8 mouse cellular contexts compared by ENCODE assay signal in the genomic region with DNA sequence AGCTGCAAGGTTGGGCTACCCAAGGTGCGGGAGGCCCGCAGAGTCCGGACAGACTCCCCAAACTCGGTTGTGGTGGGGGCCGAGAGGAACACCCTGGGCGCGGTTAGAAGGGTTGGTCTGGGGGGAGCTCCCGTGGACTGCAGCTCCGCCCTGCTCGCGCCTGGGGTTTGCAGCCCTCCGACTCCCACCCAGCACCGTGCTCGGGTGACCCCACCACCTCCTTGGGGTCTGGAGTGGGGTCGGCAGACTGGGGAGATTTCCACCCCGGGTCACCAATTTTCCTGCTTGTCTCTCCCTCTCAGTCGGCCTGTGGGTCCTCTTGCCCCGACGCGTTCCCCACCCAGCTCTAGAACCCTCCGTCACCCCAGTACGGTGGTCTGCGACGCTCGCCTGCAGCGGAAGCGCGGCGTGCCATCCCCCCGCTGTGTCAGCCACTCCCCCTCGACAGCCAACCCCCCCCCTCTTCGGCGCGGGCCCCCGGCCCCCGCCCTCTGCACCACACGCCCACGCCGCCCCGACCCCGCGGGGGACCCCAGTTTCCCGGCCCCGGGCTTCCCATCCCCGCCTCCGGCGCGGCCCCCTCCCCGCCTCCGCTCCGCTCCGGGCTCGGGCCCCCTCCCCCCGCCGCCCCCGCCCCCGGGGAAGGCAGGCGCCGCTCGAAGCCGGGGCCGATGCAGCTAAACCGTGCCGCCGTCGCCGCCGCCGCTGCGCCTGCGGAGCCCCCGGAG. TPM values are rescaled to one million over a fixed set of nuclear protein-coding genes. Genes with fewer than 3 reads are reported as not detected.
A peak's percentile ranks its signal among the peaks of the same experiment; 100 is the strongest.
DNase-seq lines count a peak whose midpoint lies in the region; ATAC-seq and TF ChIP-seq lines count a peak whose summit lies in the region.

TSS of gene Shank3 (plus strand) at position 663 of the 728 bp plus-strand sequence.

- DNase-seq in kidney, postnatal 36 days, result no peak
- DNase-seq in adrenal gland, postnatal 10 days, result peak; percentile 33
- no peak for DNase-seq in liver, embryonic 13.5 days
- no peak for DNase-seq in c-Kit-positive CD71-positive TER-119-positive erythroid progenitor cells, embryonic 14.5 days (ENCODE audit: low spot score)

- H3K4me2 ChIP-seq in kidney, embryonic 16.5 days (replicated peaks; ENCODE audit: low read depth, low read length), result peak within 1 kb of the TSS; percentile 94
- peak within 1 kb of the TSS; percentile 86 for H3K4me2 ChIP-seq in forebrain, embryonic 13.5 days
- H3K4me2 ChIP-seq in hindbrain, embryonic 12.5 days (replicated peaks), result peak within 1 kb of the TSS; percentile 89
- peak within 1 kb of the TSS; percentile 89 for H3K4me2 ChIP-seq in liver, embryonic 13.5 days

- 1% methylated on average over 47 of the region's 72 CpGs for WGBS in kidney, embryonic 16.5 days
- 1% methylated on average over 37 of the region's 72 CpGs for WGBS in forebrain, embryonic 13.5 days
- under 1% methylated on average over 35 of the region's 72 CpGs for WGBS in hindbrain, embryonic 12.5 days
- WGBS in liver, embryonic 13.5 days (ENCODE audit: insufficient replicate concordance), result under 1% methylated on average over 50 of the region's 72 CpGs
- WGBS in small intestine, adult 2 months, result 2% methylated on average over 54 of the region's 72 CpGs

- H3K9me3 ChIP-seq in kidney, embryonic 16.5 days (ENCODE audit: low read length), result 0 out of 2 replicates have a peak, but pooled peaks cover 3% of the 10 kb centered on the region
- H3K9me3 ChIP-seq in forebrain, embryonic 13.5 days (replicated peaks), result no peaks in the 10 kb centered on the region
- H3K9me3 ChIP-seq in hindbrain, embryonic 12.5 days (replicated peaks), result no peaks in the 10 kb centered on the region
- H3K9me3 ChIP-seq in liver, embryonic 13.5 days (replicated peaks), result no peaks in the 10 kb centered on the region

- TF ChIP-seq POLR2A in small intestine, adult 2 months (IDR thresholded peaks at IDR 0.05; ENCODE audit: low read depth, low read length), result no peak

- H3K4me3 ChIP-seq in kidney, embryonic 16.5 days (ENCODE audit: low read length), result peak within 1 kb of the TSS; percentile 69
- H3K4me3 ChIP-seq in forebrain, embryonic 13.5 days, result peak within 1 kb of the TSS; percentile 73
- H3K4me3 ChIP-seq in hindbrain, embryonic 12.5 days, result peak within 1 kb of the TSS; percentile 80
- H3K4me3 ChIP-seq in liver, embryonic 13.5 days (replicated peaks), result peak within 1 kb of the TSS; percentile 67
- peak within 1 kb of the TSS; percentile 58 for H3K4me3 ChIP-seq in small intestine, adult 2 months (ENCODE audit: low read depth, low read length)

- TF ChIP-seq CTCF in small intestine, adult 2 months (IDR thresholded peaks at IDR 0.05; ENCODE audit: extremely low read depth, insufficient read length, insufficient replicate concordance, low read depth, low read length), result no peak

- H3K27ac ChIP-seq in kidney, embryonic 16.5 days (ENCODE audit: low read length), result peak within 1 kb of the TSS; percentile 72
- peak within 1 kb of the TSS; percentile 44 for H3K27ac ChIP-seq in forebrain, embryonic 13.5 days
- H3K27ac ChIP-seq in hindbrain, embryonic 12.5 days, result peak within 1 kb of the TSS; percentile 84
- peak within 1 kb of the TSS; percentile 27; the same call in 1 of the 2 replicates for H3K27ac ChIP-seq in liver, embryonic 13.5 days
- peak within 1 kb of the TSS; percentile 36; the same call in 1 of the 2 replicates for H3K27ac ChIP-seq in small intestine, adult 2 months (ENCODE audit: insufficient read depth, low read depth, low read length)

- H3K36me3 ChIP-seq in kidney, embryonic 16.5 days (ENCODE audit: insufficient read depth, low read length), result peaks cover 6% of the 10 kb centered on the region; the same call in 1 of the 2 replicates
- peaks cover 14% of the 10 kb centered on the region for H3K36me3 ChIP-seq in forebrain, embryonic 13.5 days (ENCODE audit: poor library complexity, severe bottlenecking)
- peaks cover 11% of the 10 kb centered on the region; the same call in 1 of the 2 replicates for H3K36me3 ChIP-seq in hindbrain, embryonic 12.5 days
- H3K36me3 ChIP-seq in liver, embryonic 13.5 days, result peaks cover 8% of the 10 kb centered on the region; the same call in 1 of the 2 replicates
- no peaks in the 10 kb centered on the region for H3K36me3 ChIP-seq in small intestine, adult 2 months (ENCODE audit: control insufficient read depth, insufficient read depth, low read length)

- peak; percentile 24 for ATAC-seq in kidney, embryonic 16.5 days (ENCODE audit: low FRiP score, low TSS enrichment)
- peak; percentile 61 for ATAC-seq in forebrain, embryonic 13.5 days
- peak; percentile 57 for ATAC-seq in hindbrain, embryonic 12.5 days (ENCODE audit: low FRiP score)
- no peak for ATAC-seq in liver, embryonic 13.5 days (ENCODE audit: low read depth)

- H3K9ac ChIP-seq in kidney, embryonic 16.5 days (replicated peaks; ENCODE audit: low read length), result peak within 1 kb of the TSS; percentile 83
- peak within 1 kb of the TSS; percentile 76 for H3K9ac ChIP-seq in forebrain, embryonic 13.5 days
- peak within 1 kb of the TSS; percentile 91 for H3K9ac ChIP-seq in hindbrain, embryonic 12.5 days
- peak within 1 kb of the TSS; percentile 62 for H3K9ac ChIP-seq in liver, embryonic 13.5 days

- H3K4me1 ChIP-seq in kidney, embryonic 16.5 days (ENCODE audit: insufficient read depth, low read length), result peaks cover 16% of the 10 kb centered on the region
- H3K4me1 ChIP-seq in forebrain, embryonic 13.5 days, result peaks cover 37% of the 10 kb centered on the region
- peaks cover 36% of the 10 kb centered on the region for H3K4me1 ChIP-seq in hindbrain, embryonic 12.5 days
- H3K4me1 ChIP-seq in liver, embryonic 13.5 days (replicated peaks), result peaks cover 41% of the 10 kb centered on the region
- H3K4me1 ChIP-seq in small intestine, adult 2 months (ENCODE audit: control insufficient read depth, insufficient read depth, insufficient read length, low read length), result peaks cover 12% of the 10 kb centered on the region

- peaks cover 5% of the 10 kb centered on the region; the same call in 1 of the 2 replicates for H3K27me3 ChIP-seq in kidney, embryonic 16.5 days (ENCODE audit: insufficient read depth, low read length)
- peaks cover 36% of the 10 kb centered on the region for H3K27me3 ChIP-seq in forebrain, embryonic 13.5 days
- peaks cover 24% of the 10 kb centered on the region for H3K27me3 ChIP-seq in hindbrain, embryonic 12.5 days
- peaks cover 48% of the 10 kb centered on the region for H3K27me3 ChIP-seq in liver, embryonic 13.5 days
- H3K27me3 ChIP-seq in small intestine, adult 2 months (ENCODE audit: control insufficient read depth, insufficient read depth, low read length), result peaks cover 25% of the 10 kb centered on the region

RNA-seq across cellular contexts. Expression of gene Shank3, which starts in this region (rescaled TPM):
- polyA plus RNA-seq in kidney, embryonic 16.5 days (2015; fragmentation: Nextera tagmentation; extraction: Ambion mirVana), result 1.8 and 2.9 TPM in 2 replicates
- 10 to 100 TPM; 54.1 to 67.5 TPM for total RNA-seq in adrenal gland, postnatal 10 days (2021)
- polyA plus RNA-seq in forebrain, embryonic 13.5 days (2015; fragmentation: Nextera tagmentation; extraction: Ambion mirVana), result 7.1 and 9.5 TPM in 2 replicates
- 7.5 and 8.1 TPM in 2 replicates for polyA plus RNA-seq in hindbrain, embryonic 12.5 days (2016; fragmentation: Nextera tagmentation; extraction: Ambion mirVana)
- 0.23 and 0.43 TPM in 2 replicates for polyA plus RNA-seq in liver, embryonic 13.5 days (2015; fragmentation: Nextera tagmentation; extraction: Ambion mirVana)
- 6.4 and 10.2 TPM in 2 replicates for polyA plus RNA-seq in small intestine, adult 2 months (2012; rRNA removed)

Comparison
In these comparisons a context has a peak if more than half of its experiments do, and no peak if none do; other contexts are left out.
1. H3K27ac ChIP-seq: peak in every context shown above with its lines; median percentile 84 in hindbrain, embryonic 12.5 days; 72 in kidney, embryonic 16.5 days; 44 in forebrain, embryonic 13.5 days; 36 in small intestine, adult 2 months; 27 in liver, embryonic 13.5 days.